Mouse (Mus musculus): ENCODE results near the gene Plod1.
A peak's percentile ranks its signal among the peaks of the same experiment; 100 is the strongest.

The Plod1 gene

GRCm38 (mm10) chr4:147936331-147936954 lies at the start of gene Plod1:
Plod1 (minus strand) TSS chr4:147936767.
- DNase-seq (ENCODE audit: low read depth, low spot score) = no peak

GRCm38 (mm10) chr4:147985205-147986132 lies 48.9 kb upstream of the Plod1 start, which contains the start of gene Nppb:
Nppb (plus strand) TSS chr4:147985788.
- no peak for DNase-seq (ENCODE audit: low read depth, low spot score)

- no peak for DNase-seq (ENCODE audit: low read depth, low spot score)
These were observed 42.9 kb upstream of the Plod1 start for GRCm38 (mm10) chr4:147979441-147979860.

- DNase-seq (ENCODE audit: low read depth, low spot score) = no peak
These were observed 41.8 kb upstream of the Plod1 start for GRCm38 (mm10) chr4:147978391-147978790.

GRCm38 (mm10) chr4:147977726-147978125 lies 41.2 kb upstream of the Plod1 start:
- DNase-seq (ENCODE audit: low read depth, low spot score) = no peak

- no peak for DNase-seq (ENCODE audit: low read depth, low spot score)
These were observed 39.7 kb upstream of the Plod1 start for GRCm38 (mm10) chr4:147976237-147976636.

- no peak for DNase-seq (ENCODE audit: low read depth, low spot score)
These were observed 32.8 kb upstream of the Plod1 start for GRCm38 (mm10) chr4:147969337-147969736.

- no peak for DNase-seq (ENCODE audit: low read depth, low spot score)
These were observed 32.2 kb upstream of the Plod1 start for GRCm38 (mm10) chr4:147968816-147969215.

GRCm38 (mm10) chr4:147965712-147966111 lies 29.1 kb upstream of the Plod1 start:
- no peak for DNase-seq (ENCODE audit: low read depth, low spot score)

GRCm38 (mm10) chr4:147963623-147964022 lies 27.1 kb upstream of the Plod1 start:
- no peak for DNase-seq (ENCODE audit: low read depth, low spot score)

- no peak for DNase-seq (ENCODE audit: low read depth, low spot score)
These were observed 26.2 kb upstream of the Plod1 start for GRCm38 (mm10) chr4:147962781-147963180.

- peak; percentile 52 for DNase-seq (ENCODE audit: low read depth, low spot score)
These were observed 23.6 kb upstream of the Plod1 start for GRCm38 (mm10) chr4:147959881-147960831.

- no peak for DNase-seq (ENCODE audit: low read depth, low spot score)
These were observed 20.6 kb upstream of the Plod1 start for GRCm38 (mm10) chr4:147957141-147957540.

GRCm38 (mm10) chr4:147953590-147953989 lies 17.0 kb upstream of the Plod1 start:
- DNase-seq (ENCODE audit: low read depth, low spot score) = no peak

- no peak for DNase-seq (ENCODE audit: low read depth, low spot score)
These were observed 10.9 kb upstream of the Plod1 start for GRCm38 (mm10) chr4:147947511-147947910.

- no peak for DNase-seq (ENCODE audit: low read depth, low spot score)
These were observed 6.4 kb upstream of the Plod1 start for GRCm38 (mm10) chr4:147943005-147943404.

- DNase-seq (ENCODE audit: low read depth, low spot score) = peak; percentile 27
These were observed 4.8 kb upstream of the Plod1 start for GRCm38 (mm10) chr4:147941045-147942020.

- DNase-seq (ENCODE audit: low read depth, low spot score) = peak; percentile 72
These were observed 4.0 kb upstream of the Plod1 start, which contains the start of gene 2510039O18Rik for GRCm38 (mm10) chr4:147940576-147941044. 2510039O18Rik (plus strand) TSS chr4:147940895.

GRCm38 (mm10) chr4:147940111-147940510 lies 3.5 kb upstream of the Plod1 start:
- DNase-seq (ENCODE audit: low read depth, low spot score) = no peak
